Comparison of ENCODE assay signal across 23 mouse cellular contexts in the genomic region with DNA sequence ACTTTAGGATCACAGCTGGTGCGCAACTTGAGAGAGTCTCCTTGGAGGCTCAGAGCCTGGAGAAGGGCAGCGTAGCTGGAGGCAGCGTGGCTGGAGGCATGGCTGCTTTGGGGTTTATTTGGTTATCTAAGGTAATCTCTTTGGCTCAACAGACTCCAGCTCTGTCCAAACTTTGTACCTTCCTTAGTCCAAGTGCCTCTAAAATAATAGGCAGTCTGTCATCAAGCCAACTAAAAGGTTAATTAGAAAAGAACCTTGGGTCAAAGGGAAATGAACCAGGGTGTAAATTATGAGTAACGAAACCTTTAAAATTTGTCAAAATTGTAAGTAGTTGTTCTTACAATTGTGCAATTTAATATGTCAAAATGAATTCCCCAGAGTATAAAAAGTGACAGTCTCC. TPM values are rescaled to one million over a fixed set of nuclear protein-coding genes. Genes with fewer than 3 reads are reported as not detected.
DNase-seq lines count a peak whose midpoint lies in the region; ATAC-seq lines count a peak whose summit lies in the region.
"Had no signal": no experiment of that assay in that cellular context is flagged by ENCODE, and none has a peak within 500 bp of the region (broad histone marks: within the 10 kb centered on the region; RNA-seq: fewer than 3 reads in every experiment).

No protein-coding gene starts in this region.

- no peak overlapping the region for H3K4me2 ChIP-seq in midbrain, embryonic 11.5 days
- H3K4me2 ChIP-seq in midbrain, embryonic 14.5 days (ENCODE audit: low read length): no peak overlapping the region
- H3K4me2 ChIP-seq: embryonic facial prominence, embryonic 13.5 days; embryonic facial prominence, embryonic 15.5 days; forebrain, embryonic 12.5 days had no signal

- H3K9ac ChIP-seq in midbrain, embryonic 11.5 days (ENCODE audit: low read length): no peak overlapping the region
- H3K9ac ChIP-seq in midbrain, embryonic 14.5 days (replicated peaks; ENCODE audit: low read length): no peak overlapping the region
- H3K9ac ChIP-seq: embryonic facial prominence, embryonic 13.5 days; embryonic facial prominence, embryonic 15.5 days; forebrain, embryonic 12.5 days had no signal

- 88% methylated on average over 4 of the region's 4 CpGs for WGBS in heart, embryonic 10.5 days
- 89% methylated on average over 4 of the region's 4 CpGs for WGBS in midbrain, embryonic 11.5 days
- WGBS in midbrain, embryonic 14.5 days: 92% methylated on average over 4 of the region's 4 CpGs

- ATAC-seq in midbrain, embryonic 11.5 days (ENCODE audit: low FRiP score): no peak
- no peak for ATAC-seq in midbrain, embryonic 14.5 days (ENCODE audit: low FRiP score, low TSS enrichment)
- ATAC-seq: forebrain, embryonic 14.5 days had no signal

- no peaks in the 10 kb centered on the region for H3K36me3 ChIP-seq in heart, embryonic 10.5 days
- H3K36me3 ChIP-seq in midbrain, embryonic 11.5 days (ENCODE audit: control insufficient read depth, insufficient read depth, low read length): no peaks in the 10 kb centered on the region
- no peaks in the 10 kb centered on the region for H3K36me3 ChIP-seq in midbrain, embryonic 14.5 days (ENCODE audit: control insufficient read depth, insufficient read depth, low read length)
- H3K36me3 ChIP-seq: embryonic facial prominence, embryonic 13.5 days; embryonic facial prominence, embryonic 15.5 days; forebrain, embryonic 10.5 days; forebrain, embryonic 12.5 days had no signal

- H3K4me1 ChIP-seq in heart, embryonic 10.5 days: no peaks in the 10 kb centered on the region
- H3K4me1 ChIP-seq in midbrain, embryonic 11.5 days (ENCODE audit: control insufficient read depth, insufficient read depth, low read length): peaks cover 4% of the 10 kb centered on the region
- 0 out of 2 replicates have a peak, but pooled peaks cover 7% of the 10 kb centered on the region for H3K4me1 ChIP-seq in midbrain, embryonic 14.5 days (ENCODE audit: control insufficient read depth, insufficient read depth, low read length)
- H3K4me1 ChIP-seq: embryonic facial prominence, embryonic 13.5 days; embryonic facial prominence, embryonic 15.5 days had no signal

- no peak overlapping the region for H3K27ac ChIP-seq in heart, embryonic 10.5 days
- H3K27ac ChIP-seq in midbrain, embryonic 11.5 days (ENCODE audit: low read depth, low read length): no peak overlapping the region
- H3K27ac ChIP-seq in midbrain, embryonic 14.5 days (replicated peaks; ENCODE audit: low read depth, low read length): no peak overlapping the region
- H3K27ac ChIP-seq: embryonic facial prominence, embryonic 13.5 days; embryonic facial prominence, embryonic 15.5 days; forebrain, embryonic 10.5 days; forebrain, embryonic 12.5 days had no signal

- H3K9me3 ChIP-seq in heart, embryonic 10.5 days: peaks cover 5% of the 10 kb centered on the region; the same call in 1 of the 2 replicates
- H3K9me3 ChIP-seq in midbrain, embryonic 11.5 days (ENCODE audit: control insufficient read depth, low read length): no peaks in the 10 kb centered on the region
- 0 out of 2 replicates have a peak, but pooled peaks cover 3% of the 10 kb centered on the region for H3K9me3 ChIP-seq in midbrain, embryonic 14.5 days (ENCODE audit: control insufficient read depth, low read length)
- H3K9me3 ChIP-seq: embryonic facial prominence, embryonic 13.5 days; embryonic facial prominence, embryonic 15.5 days; forebrain, embryonic 12.5 days had no signal

- H3K27me3 ChIP-seq in heart, embryonic 10.5 days (ENCODE audit: insufficient read depth, poor library complexity, severe bottlenecking): 0 out of 2 replicates have a peak, but pooled peaks cover under 1% of the 10 kb centered on the region
- H3K27me3 ChIP-seq in midbrain, embryonic 11.5 days (ENCODE audit: control insufficient read depth, insufficient read depth, low read length): no peaks in the 10 kb centered on the region
- H3K27me3 ChIP-seq in midbrain, embryonic 14.5 days (ENCODE audit: control insufficient read depth, insufficient read depth, low read length): no peaks in the 10 kb centered on the region
- H3K27me3 ChIP-seq: embryonic facial prominence, embryonic 13.5 days; embryonic facial prominence, embryonic 15.5 days; forebrain, embryonic 12.5 days had no signal

- peak; percentile 88 for DNase-seq in heart, adult 11 months
- no peak for DNase-seq in heart, embryonic 10.5 days (ENCODE audit: low spot score)
- peak; percentile 50 for DNase-seq in kidney, adult 9 months
- no peak for DNase-seq in kidney, adult 11 months
- peak; percentile 41 for DNase-seq in midbrain, embryonic 11.5 days (ENCODE audit: low spot score, missing footprints)
- no peak for DNase-seq in midbrain, embryonic 14.5 days
- DNase-seq: adrenal gland, adult 2 months; adrenal gland, postnatal 10 days; adrenal gland, postnatal 25 days; cerebellum, adult 11 months; cerebellum, adult 18-20 months; cerebellum, adult 8-10 months; cerebellum, adult 9-11 months; cerebellum, postnatal 14 days; cerebellum, postnatal 36 days; embryo, embryonic 11 days had no signal

- H3K4me3 ChIP-seq in heart, embryonic 10.5 days: no peak overlapping the region
- H3K4me3 ChIP-seq in midbrain, embryonic 11.5 days (ENCODE audit: low read depth, low read length): no peak overlapping the region
- H3K4me3 ChIP-seq in midbrain, embryonic 14.5 days (replicated peaks; ENCODE audit: low read depth, low read length): no peak overlapping the region
- H3K4me3 ChIP-seq: embryonic facial prominence, embryonic 13.5 days; embryonic facial prominence, embryonic 15.5 days; erythroblast, embryonic 14.5 days; forebrain, embryonic 10.5 days; forebrain, embryonic 12.5 days had no signal

RNA-seq across cellular contexts. Expression of gene Myrip, which starts 51.7 kb away (rescaled TPM):
- 0.15 and 0.21 TPM in 2 replicates for polyA plus RNA-seq in heart, embryonic 10.5 days (2016; fragmentation: Nextera tagmentation; extraction: Ambion mirVana)
- 0.94 and 1.6 TPM in 2 replicates for polyA plus RNA-seq in midbrain, embryonic 11.5 days (2014; fragmentation: Nextera tagmentation; extraction: Ambion mirVana)
- 3.8 and 5.4 TPM in 2 replicates for polyA plus RNA-seq in midbrain, embryonic 14.5 days (2014; fragmentation: Nextera tagmentation; extraction: Ambion mirVana)
- polyA plus RNA-seq: C2C12; erythroblast, embryonic 14.5 days had no signal

Comparison
In these comparisons a context has a peak if more than half of its experiments do, and no peak if none do; other contexts are left out.
1. DNase-seq: peak in heart, adult 11 months (single experiment), kidney, adult 9 months (single experiment) and midbrain, embryonic 11.5 days (single experiment); none in heart, embryonic 10.5 days (single experiment), kidney, adult 11 months (single experiment) and midbrain, embryonic 14.5 days (single experiment).